In the genomic region with DNA sequence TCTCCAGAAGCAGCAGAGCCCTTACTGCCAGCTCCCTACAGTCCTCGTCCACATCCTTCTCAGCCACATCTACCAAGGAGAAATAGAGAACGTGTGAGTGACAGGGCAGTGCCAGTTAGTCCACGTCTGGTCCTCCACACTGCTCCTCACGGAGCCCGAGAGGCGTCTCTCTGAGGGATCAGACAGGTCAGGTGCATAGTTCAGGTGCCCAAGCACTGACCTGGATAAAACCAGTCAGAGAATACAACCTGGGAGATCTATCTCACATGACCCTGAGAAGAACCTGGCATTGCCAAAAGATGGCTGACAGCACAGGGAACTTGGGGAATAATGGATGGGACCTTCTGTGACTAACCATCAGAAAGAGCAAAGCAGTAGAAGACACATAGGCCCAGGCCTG, we compare ENCODE assay signal across 29 mouse cellular contexts. TPM values are rescaled to one million over a fixed set of nuclear protein-coding genes. Genes with fewer than 3 reads are reported as not detected.
DNase-seq lines count a peak whose midpoint lies in the region; ATAC-seq lines count a peak whose summit lies in the region.
"Had no signal": no experiment of that assay in that cellular context is flagged by ENCODE, and none has a peak within 500 bp of the region (broad histone marks: within the 10 kb centered on the region; RNA-seq: fewer than 3 reads in every experiment).

No protein-coding gene starts in this region.

- peak; percentile 41 to 46 for DNase-seq in kidney, adult 8-10 months
- no peak for DNase-seq in kidney, postnatal 14 days
- no peak for DNase-seq in liver, embryonic 11.5 days (ENCODE audit: low spot score)
- DNase-seq in midbrain, embryonic 11.5 days (ENCODE audit: low spot score, missing footprints), result peak; percentile 26
- DNase-seq: adrenal gland, adult 8-10 months; adrenal gland, postnatal 25 days; cerebellum, adult 11-12 months; cerebellum, adult 8-10 months; cerebellum, postnatal 10 days; cerebellum, postnatal 36 days; embryo, embryonic 11 days; gastrocnemius, postnatal 25 days; heart, adult 18-20 months; heart, postnatal 10 days; heart, postnatal 36 days had no signal

- no peak overlapping the region for H3K4me2 ChIP-seq in liver, embryonic 12.5 days
- no peak overlapping the region for H3K4me2 ChIP-seq in liver, embryonic 11.5 days
- no peak overlapping the region for H3K4me2 ChIP-seq in midbrain, embryonic 11.5 days
- no peak overlapping the region for H3K4me2 ChIP-seq in midbrain, embryonic 15.5 days
- H3K4me2 ChIP-seq: embryonic facial prominence, embryonic 13.5 days; forebrain, embryonic 12.5 days; forebrain, embryonic 15.5 days; heart, embryonic 12.5 days; heart, embryonic 15.5 days; hindbrain, embryonic 13.5 days had no signal

- no peaks in the 10 kb centered on the region for H3K9me3 ChIP-seq in liver, embryonic 12.5 days (replicated peaks)
- no peaks in the 10 kb centered on the region for H3K9me3 ChIP-seq in liver, embryonic 11.5 days (ENCODE audit: control insufficient read depth, low read length)
- no peaks in the 10 kb centered on the region for H3K9me3 ChIP-seq in midbrain, embryonic 11.5 days (ENCODE audit: control insufficient read depth, low read length)
- no peaks in the 10 kb centered on the region for H3K9me3 ChIP-seq in midbrain, embryonic 15.5 days
- H3K9me3 ChIP-seq: embryonic facial prominence, embryonic 10.5 days; embryonic facial prominence, embryonic 13.5 days; forebrain, embryonic 12.5 days; forebrain, embryonic 15.5 days; heart, embryonic 12.5 days; heart, embryonic 15.5 days; hindbrain, embryonic 10.5 days; hindbrain, embryonic 13.5 days had no signal

- ATAC-seq in liver, embryonic 12.5 days, result no peak
- no peak for ATAC-seq in liver, embryonic 11.5 days (replicated peaks; ENCODE audit: low FRiP score)
- ATAC-seq in midbrain, embryonic 11.5 days (ENCODE audit: low FRiP score), result no peak
- no peak for ATAC-seq in midbrain, embryonic 15.5 days (replicated peaks)
- ATAC-seq: activated CD4-positive, CD25-positive, alpha-beta regulatory T cell, adult 4 months; CD4-positive, CD25-positive, alpha-beta regulatory T cell, adult 4 months; forebrain, embryonic 15.5 days had no signal

- no peak overlapping the region for H3K4me3 ChIP-seq in liver, embryonic 12.5 days
- no peak overlapping the region for H3K4me3 ChIP-seq in liver, embryonic 11.5 days (ENCODE audit: low read depth, low read length)
- no peak overlapping the region for H3K4me3 ChIP-seq in midbrain, embryonic 11.5 days (ENCODE audit: low read depth, low read length)
- no peak overlapping the region for H3K4me3 ChIP-seq in midbrain, embryonic 15.5 days
- H3K4me3 ChIP-seq: embryonic facial prominence, embryonic 10.5 days; embryonic facial prominence, embryonic 13.5 days; erythroblast, embryonic 14.5 days; forebrain, embryonic 12.5 days; forebrain, embryonic 15.5 days; heart, embryonic 12.5 days; heart, embryonic 15.5 days; hindbrain, embryonic 10.5 days; hindbrain, embryonic 13.5 days had no signal

- H3K27me3 ChIP-seq in liver, embryonic 12.5 days (replicated peaks), result no peaks in the 10 kb centered on the region
- H3K27me3 ChIP-seq in liver, embryonic 11.5 days (replicated peaks; ENCODE audit: control insufficient read depth, insufficient read depth, low read length), result no peaks in the 10 kb centered on the region
- no peaks in the 10 kb centered on the region for H3K27me3 ChIP-seq in midbrain, embryonic 11.5 days (ENCODE audit: control insufficient read depth, insufficient read depth, low read length)
- H3K27me3 ChIP-seq in midbrain, embryonic 15.5 days (replicated peaks), result no peaks in the 10 kb centered on the region
- H3K27me3 ChIP-seq: embryonic facial prominence, embryonic 13.5 days; forebrain, embryonic 12.5 days; forebrain, embryonic 15.5 days; heart, embryonic 12.5 days; heart, embryonic 15.5 days; hindbrain, embryonic 13.5 days had no signal

- peak overlapping the region; percentile 28; the same call in 1 of the 2 replicates for H3K27ac ChIP-seq in liver, embryonic 12.5 days
- H3K27ac ChIP-seq in liver, embryonic 11.5 days (ENCODE audit: low read depth, low read length), result no peak overlapping the region
- H3K27ac ChIP-seq in midbrain, embryonic 11.5 days (ENCODE audit: low read depth, low read length), result no peak overlapping the region
- no peak overlapping the region for H3K27ac ChIP-seq in midbrain, embryonic 15.5 days
- H3K27ac ChIP-seq: embryonic facial prominence, embryonic 10.5 days; embryonic facial prominence, embryonic 13.5 days; forebrain, embryonic 12.5 days; forebrain, embryonic 15.5 days; heart, embryonic 15.5 days; hindbrain, embryonic 10.5 days; hindbrain, embryonic 13.5 days had no signal

- WGBS in liver, embryonic 12.5 days (ENCODE audit: insufficient replicate concordance), result 84% methylated on average over 6 of the region's 6 CpGs
- 87% methylated on average over 6 of the region's 6 CpGs for WGBS in liver, embryonic 11.5 days
- WGBS in midbrain, embryonic 11.5 days, result 91% methylated on average over 6 of the region's 6 CpGs
- 95% methylated on average over 6 of the region's 6 CpGs for WGBS in midbrain, embryonic 15.5 days

- peaks cover 9% of the 10 kb centered on the region for H3K4me1 ChIP-seq in liver, embryonic 12.5 days
- H3K4me1 ChIP-seq in liver, embryonic 11.5 days (replicated peaks; ENCODE audit: control insufficient read depth, insufficient read depth, low read length), result no peaks in the 10 kb centered on the region
- H3K4me1 ChIP-seq in midbrain, embryonic 11.5 days (ENCODE audit: control insufficient read depth, insufficient read depth, low read length), result no peaks in the 10 kb centered on the region
- no peaks in the 10 kb centered on the region for H3K4me1 ChIP-seq in midbrain, embryonic 15.5 days
- H3K4me1 ChIP-seq: embryonic facial prominence, embryonic 10.5 days; embryonic facial prominence, embryonic 13.5 days; forebrain, embryonic 12.5 days; forebrain, embryonic 15.5 days; heart, embryonic 12.5 days; heart, embryonic 15.5 days; hindbrain, embryonic 10.5 days; hindbrain, embryonic 13.5 days had no signal

- peaks cover 99% of the 10 kb centered on the region for H3K36me3 ChIP-seq in liver, embryonic 12.5 days
- H3K36me3 ChIP-seq in liver, embryonic 11.5 days (ENCODE audit: control insufficient read depth, insufficient read depth, low read length), result peaks cover 43% of the 10 kb centered on the region
- H3K36me3 ChIP-seq in midbrain, embryonic 11.5 days (ENCODE audit: control insufficient read depth, insufficient read depth, low read length), result peaks cover 27% of the 10 kb centered on the region
- H3K36me3 ChIP-seq in midbrain, embryonic 15.5 days (replicated peaks), result peaks cover 59% of the 10 kb centered on the region

- no peak overlapping the region for H3K9ac ChIP-seq in liver, embryonic 12.5 days
- no peak overlapping the region for H3K9ac ChIP-seq in liver, embryonic 11.5 days (ENCODE audit: low read depth, low read length)
- H3K9ac ChIP-seq in midbrain, embryonic 11.5 days (ENCODE audit: low read length), result no peak overlapping the region
- no peak overlapping the region for H3K9ac ChIP-seq in midbrain, embryonic 15.5 days
- H3K9ac ChIP-seq: embryonic facial prominence, embryonic 13.5 days; forebrain, embryonic 12.5 days; forebrain, embryonic 15.5 days; heart, embryonic 12.5 days; heart, embryonic 15.5 days; hindbrain, embryonic 13.5 days had no signal

RNA-seq across cellular contexts. Expression of gene Telo2, which starts 15.7 kb away (rescaled TPM):
- polyA plus RNA-seq in liver, embryonic 12.5 days (2016; fragmentation: Nextera tagmentation; extraction: Ambion mirVana), result 25.6 and 28.6 TPM in 2 replicates
- 46.2 and 49.6 TPM in 2 replicates for polyA plus RNA-seq in liver, embryonic 11.5 days (2014; fragmentation: Nextera tagmentation; extraction: Ambion mirVana)
- 22.5 and 23.2 TPM in 2 replicates for polyA plus RNA-seq in midbrain, embryonic 11.5 days (2014; fragmentation: Nextera tagmentation; extraction: Ambion mirVana)
- 57.8 and 67.0 TPM in 2 replicates for polyA plus RNA-seq in midbrain, embryonic 15.5 days (2015; fragmentation: Nextera tagmentation; extraction: Ambion mirVana)

RNA-seq across cellular contexts. Expression of gene Tmem204, which starts 16.7 kb away (rescaled TPM):
- 6.1 and 7.2 TPM in 2 replicates for polyA plus RNA-seq in liver, embryonic 12.5 days (2016; fragmentation: Nextera tagmentation; extraction: Ambion mirVana)
- polyA plus RNA-seq in liver, embryonic 11.5 days (2014; fragmentation: Nextera tagmentation; extraction: Ambion mirVana), result 8.5 and 10.1 TPM in 2 replicates
- 9.5 and 10.4 TPM in 2 replicates for polyA plus RNA-seq in midbrain, embryonic 11.5 days (2014; fragmentation: Nextera tagmentation; extraction: Ambion mirVana)
- 12.6 and 13.0 TPM in 2 replicates for polyA plus RNA-seq in midbrain, embryonic 15.5 days (2015; fragmentation: Nextera tagmentation; extraction: Ambion mirVana)
- polyA plus RNA-seq: erythroblast, embryonic 14.5 days had no signal

RNA-seq across cellular contexts. Expression of gene Ptx4, which starts 20.5 kb away (rescaled TPM):
- not detected in 2 replicates for polyA plus RNA-seq in liver, embryonic 12.5 days (2016; fragmentation: Nextera tagmentation; extraction: Ambion mirVana)
- not detected in 2 replicates for polyA plus RNA-seq in liver, embryonic 11.5 days (2014; fragmentation: Nextera tagmentation; extraction: Ambion mirVana)
- not detected in 2 replicates for polyA plus RNA-seq in midbrain, embryonic 11.5 days (2014; fragmentation: Nextera tagmentation; extraction: Ambion mirVana)
- not detected in 2 replicates for polyA plus RNA-seq in midbrain, embryonic 15.5 days (2015; fragmentation: Nextera tagmentation; extraction: Ambion mirVana)
- polyA plus RNA-seq: activated CD4-positive, CD25-positive, alpha-beta regulatory T cell, adult 4 months; C2C12; CD4-positive, CD25-positive, alpha-beta regulatory T cell, adult 4 months; erythroblast, embryonic 14.5 days; forebrain, embryonic 15.5 days; hindbrain, embryonic 10.5 days; hindbrain, embryonic 13.5 days had no signal

RNA-seq across cellular contexts. Expression of gene Clcn7, which starts 33.1 kb away (rescaled TPM):
- polyA plus RNA-seq in liver, embryonic 12.5 days (2016; fragmentation: Nextera tagmentation; extraction: Ambion mirVana), result 13.7 and 14.8 TPM in 2 replicates
- polyA plus RNA-seq in liver, embryonic 11.5 days (2014; fragmentation: Nextera tagmentation; extraction: Ambion mirVana), result 18.7 and 19.7 TPM in 2 replicates
- 16.7 and 20.4 TPM in 2 replicates for polyA plus RNA-seq in midbrain, embryonic 11.5 days (2014; fragmentation: Nextera tagmentation; extraction: Ambion mirVana)
- polyA plus RNA-seq in midbrain, embryonic 15.5 days (2015; fragmentation: Nextera tagmentation; extraction: Ambion mirVana), result 35.0 and 36.3 TPM in 2 replicates

Comparison
In these comparisons a context has a peak if more than half of its experiments do, and no peak if none do; other contexts are left out.
1. DNase-seq: peak in kidney, adult 8-10 months (2 of 2) and midbrain, embryonic 11.5 days (single experiment); none in kidney, postnatal 14 days (single experiment) and liver, embryonic 11.5 days (single experiment).